Mouse (Mus musculus): ENCODE measurements around the gene Elp5.
"Not testable (repeated sequence)": the region's sequence is repeated elsewhere in the genome, so short reads cannot be mapped to it uniquely, and the experiment has no call there.

Gene Elp5

DNA sequence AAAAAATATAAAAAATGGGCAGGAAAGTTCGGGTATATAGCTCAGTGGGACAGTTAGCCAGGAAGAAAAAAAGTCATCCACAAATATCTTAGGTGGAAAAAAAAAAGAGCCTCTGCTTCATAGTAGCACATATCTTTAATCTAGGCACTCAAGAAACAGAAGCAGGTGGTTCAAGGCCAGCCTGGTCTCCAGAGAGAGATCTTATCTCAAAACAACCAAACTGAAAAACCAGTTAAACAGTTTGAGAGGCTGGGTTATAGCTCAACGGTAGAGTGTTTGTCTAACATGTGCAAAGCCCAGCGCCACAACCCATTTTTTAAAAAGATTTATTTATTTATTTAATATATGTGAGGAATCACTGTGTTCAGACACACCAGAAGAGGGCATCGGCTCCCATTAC, 49.3 kb downstream of the Elp5 start:
- no peak for DNase-seq (ENCODE audit: low spot score)

DNA sequence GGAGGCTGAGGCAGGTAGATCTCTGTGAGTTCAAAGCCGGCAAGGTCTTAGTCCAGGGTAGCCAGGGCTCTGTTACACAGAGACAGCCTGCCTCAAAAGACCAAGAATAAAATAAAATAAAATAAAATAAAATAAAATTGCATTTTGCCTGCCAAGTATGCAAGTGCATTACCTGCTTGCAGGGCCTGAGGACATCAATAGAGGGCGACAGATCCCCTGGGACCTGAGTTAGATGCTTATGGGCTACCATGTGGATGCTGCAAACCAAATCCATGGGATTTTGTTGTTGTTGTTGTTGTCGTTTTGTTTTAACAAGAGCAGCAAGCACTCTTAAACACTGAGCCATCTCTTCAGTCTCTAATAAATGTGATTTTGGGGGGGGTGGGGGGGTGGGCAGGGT, 50.1 kb downstream of the Elp5 start:
- no peak for DNase-seq (ENCODE audit: low spot score)

DNA sequence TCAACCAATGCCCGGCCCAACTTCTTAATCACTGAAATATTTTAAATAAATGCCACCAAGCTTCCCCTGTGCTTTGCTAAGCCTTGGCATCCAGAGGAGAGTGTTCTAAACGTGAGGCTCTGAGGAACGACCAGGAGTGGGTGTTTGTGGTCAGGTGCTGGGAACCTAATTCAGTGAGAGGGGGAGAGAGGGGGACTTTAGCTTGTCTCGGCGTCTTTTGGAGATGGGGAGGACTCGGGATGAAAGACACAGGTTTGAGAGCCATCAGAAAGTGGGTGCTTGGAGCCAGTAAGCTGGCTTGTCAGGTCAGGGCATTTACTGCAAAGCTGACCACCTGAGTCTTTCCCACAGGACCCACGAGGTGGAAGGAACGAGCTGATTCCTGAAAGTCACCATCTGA, 50.5 kb downstream of the Elp5 start:
- no peak for DNase-seq (ENCODE audit: low spot score)

DNA sequence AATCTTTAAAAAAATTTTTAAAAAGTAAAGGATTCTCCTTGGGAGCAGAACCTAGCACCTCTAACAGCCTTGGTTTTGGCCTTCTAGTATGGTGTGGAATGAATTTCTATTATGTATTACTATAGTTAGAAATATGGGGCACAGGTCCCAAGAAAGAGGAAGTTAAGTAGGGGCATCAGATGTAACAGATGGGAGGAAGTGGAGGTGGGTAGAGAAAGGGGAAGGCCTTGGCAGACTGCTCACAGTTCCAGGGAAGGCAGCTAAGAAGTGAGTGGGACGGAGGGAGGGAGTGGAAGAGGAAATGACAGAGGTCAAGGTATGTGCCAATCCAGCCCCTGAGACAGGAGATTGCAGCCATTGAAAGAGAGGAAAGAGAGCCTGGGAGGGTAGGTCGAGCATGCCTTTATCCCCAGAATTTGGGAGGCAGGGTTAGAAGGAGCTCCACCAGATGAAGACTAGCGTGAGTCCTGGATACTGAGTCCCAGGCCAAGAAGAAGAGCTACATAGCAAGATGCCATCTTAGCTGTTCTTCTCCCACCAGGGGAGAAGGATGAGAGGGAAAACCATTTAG, 51.3 kb downstream of the Elp5 start:
- DNase-seq (ENCODE audit: low spot score) = no peak

DNA sequence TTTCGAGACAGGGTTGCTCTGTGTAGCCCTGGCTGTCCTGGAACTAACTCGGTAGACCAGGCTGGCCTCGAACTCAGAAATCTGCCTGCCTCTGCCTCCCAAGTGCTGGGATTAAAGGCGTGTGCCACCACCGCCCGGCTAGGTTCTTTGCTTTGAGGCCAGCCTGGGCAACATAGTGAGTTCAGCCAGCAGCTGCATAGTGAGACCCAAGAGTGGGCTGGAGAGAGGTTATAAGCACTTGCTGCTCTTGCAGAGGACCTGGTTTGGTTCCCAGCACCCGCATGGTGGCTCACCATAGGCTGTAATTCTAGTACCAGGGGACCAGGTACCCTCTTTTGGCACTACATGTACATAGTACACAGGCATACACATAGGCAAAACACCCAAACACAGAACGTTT, 52.1 kb downstream of the Elp5 start:
- not testable (repeated sequence) for DNase-seq (ENCODE audit: low spot score)

DNA sequence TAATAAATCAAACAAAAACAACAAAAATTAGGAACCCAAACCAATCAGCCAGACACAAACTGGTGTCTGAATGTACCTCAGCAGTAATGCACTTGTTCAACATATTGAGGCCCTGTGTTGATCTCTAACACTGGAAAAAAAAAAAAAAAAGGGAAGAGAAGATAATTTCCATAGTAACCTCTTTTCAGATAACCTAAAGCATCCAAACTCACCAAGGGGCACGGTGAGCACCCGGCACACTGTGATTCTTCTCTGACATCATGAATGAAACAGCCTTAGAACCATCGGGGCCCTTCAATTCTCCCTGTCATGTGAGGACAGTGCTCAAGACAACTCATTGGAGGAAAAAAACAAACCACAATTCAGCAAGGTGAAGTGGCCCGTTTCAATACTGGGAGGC, 52.6 kb downstream of the Elp5 start:
- no peak for DNase-seq (ENCODE audit: low spot score)

DNA sequence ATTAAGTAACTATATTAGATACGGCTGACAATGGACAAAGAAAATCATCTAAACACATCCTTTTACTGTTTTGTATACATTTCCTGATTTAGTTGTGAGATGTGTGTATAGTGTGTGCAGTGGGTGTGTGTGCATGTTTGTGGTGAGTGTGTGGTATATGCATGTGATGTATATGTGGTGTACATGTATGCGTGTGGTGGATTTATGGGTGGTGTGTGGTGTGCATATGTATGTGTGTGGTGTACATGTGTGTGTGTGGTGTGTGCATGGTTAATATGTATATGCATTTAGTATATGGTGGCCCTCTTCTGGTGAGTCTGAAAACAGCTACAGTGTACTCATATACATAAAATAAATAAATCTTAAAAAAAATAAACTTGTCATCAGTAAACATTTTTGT, 54.8 kb downstream of the Elp5 start:
- no peak for DNase-seq (ENCODE audit: low spot score)

DNA sequence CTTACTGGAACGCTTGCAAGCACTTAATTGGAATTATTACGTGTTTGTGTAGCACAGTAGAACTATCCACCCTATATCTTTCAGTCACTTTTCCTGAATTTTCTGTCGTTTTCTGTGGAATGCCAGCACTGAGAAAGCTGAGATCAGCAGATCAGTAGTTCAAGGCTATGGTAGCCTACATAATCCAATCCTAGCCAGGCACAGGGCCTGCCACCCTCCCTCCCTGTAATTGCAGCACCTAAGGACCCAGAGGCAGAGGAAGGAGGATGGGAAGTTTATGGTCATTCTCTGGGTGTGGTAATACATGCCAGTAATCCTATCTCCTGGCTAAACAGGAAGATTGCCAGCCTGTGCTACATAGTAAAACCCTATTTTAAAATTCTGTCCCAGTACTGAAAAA, 59.5 kb downstream of the Elp5 start:
- DNase-seq (ENCODE audit: low spot score) = no peak

DNA sequence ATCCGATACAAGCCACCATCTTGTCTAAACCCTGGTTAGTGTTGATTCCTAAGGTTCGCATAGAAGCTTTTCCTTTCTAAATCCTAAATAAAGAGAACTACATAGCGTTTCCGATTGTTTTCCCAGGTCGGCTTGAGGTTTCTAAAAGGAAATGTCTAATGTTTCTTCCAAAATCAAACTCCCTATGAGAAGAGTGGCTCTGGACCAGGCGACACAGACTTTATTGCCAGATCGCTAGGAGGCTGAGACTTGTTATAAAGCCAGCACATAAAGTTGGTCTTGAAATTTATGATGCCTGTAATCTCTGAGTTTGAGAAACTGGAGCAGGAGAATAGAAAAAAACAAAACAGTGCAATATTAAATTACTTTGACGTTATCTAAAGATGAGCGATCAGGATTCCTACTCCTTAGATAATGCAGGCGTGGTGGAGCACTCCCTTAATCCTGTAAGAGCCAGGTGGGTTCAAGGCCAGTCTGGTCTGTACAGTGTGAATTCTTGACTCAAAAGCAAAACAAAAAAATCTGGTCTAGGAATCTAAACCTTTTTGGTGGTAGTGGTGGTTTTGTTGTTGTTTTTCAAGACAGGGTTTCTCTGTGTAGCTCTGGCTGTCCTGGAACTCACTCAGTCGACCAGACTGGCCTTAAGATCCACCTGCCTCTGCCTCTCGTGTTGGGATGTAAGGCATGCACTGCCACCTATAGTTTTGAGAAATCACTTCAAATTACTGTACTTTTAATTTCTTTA, 60.1 kb downstream of the Elp5 start:
- no peak for DNase-seq (ENCODE audit: low spot score)

DNA sequence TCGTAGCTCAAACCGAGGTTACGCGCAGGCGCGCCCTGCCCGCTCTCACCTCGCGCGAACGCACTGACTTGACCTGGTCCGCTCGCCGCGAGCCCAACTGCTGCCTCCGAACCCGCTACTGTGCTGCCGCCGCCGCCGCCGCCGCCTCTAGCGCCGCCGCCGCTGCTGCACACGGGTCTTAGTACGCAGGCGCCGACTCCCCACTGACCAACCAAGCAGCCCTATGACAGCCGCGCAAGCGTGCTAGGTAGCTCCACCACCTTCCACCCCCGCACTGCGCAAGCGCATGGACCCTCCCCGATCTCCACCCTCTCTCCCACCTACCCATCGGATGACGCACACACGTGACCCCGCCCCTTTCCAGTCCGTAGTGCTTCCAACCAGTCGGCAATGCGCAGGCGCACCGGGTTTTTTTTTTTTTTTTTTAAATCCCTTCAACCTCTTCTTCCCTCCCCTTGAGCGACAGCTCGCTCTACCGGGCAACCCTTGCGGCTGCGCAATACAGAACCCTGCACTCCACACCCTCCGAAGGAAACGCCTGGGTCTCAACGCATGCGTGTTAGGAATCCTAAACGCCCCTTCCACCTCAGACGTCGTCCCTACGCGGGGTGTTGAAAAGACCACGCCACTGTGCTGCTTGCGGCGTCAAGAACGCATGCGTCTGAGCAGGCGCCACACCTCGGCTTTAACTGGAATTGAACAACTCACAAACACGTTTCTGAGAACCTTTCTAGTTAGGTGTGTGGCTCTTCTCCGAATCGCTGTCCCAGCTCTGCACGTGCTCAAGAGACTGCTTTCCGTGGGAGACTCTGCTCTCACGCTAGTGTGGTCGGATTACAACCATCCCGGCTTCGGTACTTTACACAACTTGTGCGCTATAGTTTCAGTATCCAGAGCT, 61.0 kb downstream of the Elp5 start, which contains the start of gene Eif5a:
Gene Eif5a, minus strand, starts transcription at position 845 of the 898 bp plus-strand sequence.
- DNase-seq (ENCODE audit: low spot score) = peak; percentile 100

DNA sequence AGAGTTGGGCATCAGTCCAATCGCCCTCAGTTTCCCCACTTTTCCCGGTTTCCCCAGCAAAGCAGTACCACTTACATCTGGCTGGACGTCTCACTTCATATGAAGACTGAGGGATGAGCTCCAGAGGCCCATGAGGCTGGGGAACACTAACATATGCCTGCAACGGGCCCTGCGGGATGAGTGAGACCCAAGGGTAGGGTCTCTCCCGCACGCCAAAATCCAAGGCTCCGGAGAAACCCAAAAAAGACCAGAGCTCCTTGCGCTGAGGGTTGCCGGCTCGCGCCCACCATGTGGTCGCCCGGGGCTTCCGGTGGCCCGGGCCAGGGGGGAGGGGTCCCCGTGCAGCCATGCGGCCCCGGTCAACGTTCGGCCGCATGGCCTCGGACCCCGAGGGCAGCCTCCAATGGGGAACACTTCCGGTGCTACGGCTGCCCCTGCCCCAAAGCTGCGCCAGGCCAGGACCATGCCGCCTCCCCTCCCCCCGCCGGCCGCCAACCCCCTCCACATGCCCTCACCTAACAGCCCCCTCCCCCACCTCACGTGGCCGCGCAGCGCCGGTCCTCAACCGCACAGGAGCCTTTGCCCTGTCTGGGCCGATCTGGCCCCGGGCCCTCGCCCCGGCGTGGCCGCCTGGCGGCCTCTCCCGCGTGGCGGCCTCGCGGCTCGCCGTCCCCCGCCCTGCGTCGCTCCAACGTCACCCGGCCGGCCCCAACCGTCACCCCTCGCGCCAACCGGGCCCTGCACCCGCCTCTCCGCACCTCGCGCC, 61.9 kb downstream of the Elp5 start:
- DNase-seq (ENCODE audit: low spot score) = peak; percentile 79

DNA sequence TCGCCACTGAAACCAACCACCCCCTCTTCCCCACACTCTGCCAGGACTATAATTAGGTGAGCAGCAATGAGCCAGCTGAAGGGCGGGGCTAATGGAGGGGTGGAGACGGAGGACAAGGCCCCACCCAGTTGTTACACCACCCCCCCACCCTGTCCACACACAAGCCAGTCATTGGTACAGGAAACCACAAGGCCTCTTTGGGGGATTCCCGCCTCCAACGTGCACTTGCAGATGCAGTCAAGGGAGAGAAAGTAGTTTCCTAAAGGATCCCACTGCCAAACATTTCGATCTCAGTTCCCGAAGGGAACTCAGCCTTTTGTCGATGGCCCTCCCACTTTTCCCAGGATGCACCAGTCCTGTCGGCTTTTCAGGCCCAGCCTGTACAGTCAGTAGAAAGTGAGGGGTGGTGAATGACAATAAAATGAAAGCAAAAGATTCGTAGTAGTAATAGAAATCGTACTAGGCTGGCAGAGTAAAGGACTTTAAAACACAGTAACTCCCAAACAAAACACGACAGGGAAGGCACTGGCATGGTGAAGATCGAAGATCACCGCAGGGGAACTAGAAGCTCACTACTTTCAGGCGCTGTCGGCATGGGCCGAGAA, 62.6 kb downstream of the Elp5 start:
- DNase-seq (ENCODE audit: low spot score) = peak; percentile 84

DNA sequence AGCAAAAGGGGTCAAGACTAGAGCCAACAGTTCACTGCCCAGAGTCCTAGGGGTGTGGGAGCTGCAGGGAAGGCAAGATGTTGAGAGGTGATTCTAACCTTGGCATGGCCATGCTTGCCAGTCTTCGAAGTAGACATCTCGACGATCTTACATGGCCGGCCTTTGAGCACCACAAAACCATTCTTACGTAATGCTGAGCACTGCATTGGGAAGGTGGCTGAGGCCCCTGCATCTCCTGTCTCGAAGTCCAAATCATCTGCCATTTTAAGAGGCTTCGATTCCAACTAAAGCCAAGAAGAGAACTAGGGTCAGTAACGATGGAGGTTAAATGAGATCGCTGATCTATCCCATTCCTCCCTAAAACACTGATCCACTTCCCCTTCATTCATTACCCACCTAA, 63.3 kb downstream of the Elp5 start:
- no peak for DNase-seq (ENCODE audit: low spot score)

Measured in yolk sac, embryonic 10.5 days (tissue).